Mouse (Mus musculus) c-Kit-positive CD71-positive TER-119-negative erythroid progenitor cells, embryonic 14.5 days (primary cell): ENCODE measurements around the gene Gbp4.
"Not testable (repeated sequence)": the region's sequence is repeated elsewhere in the genome, so short reads cannot be mapped to it uniquely, and the experiment has no call there.

ENCODE experiments used
- DNase-seq: peaks from one replicate; pipeline ENCODE4 v3.0.0-alpha.2; 2013; ENCODE audit warnings: low read depth

Gbp4 gene

GRCm38 (mm10) chr5:105139409-105140088 lies at the start of gene Gbp4, which contains the start of the genes Gbp9 and Gbp8:
Gene Gbp4, minus strand, starts transcription at chr5:105139586.
Gene Gbp9, minus strand, starts transcription at chr5:105139539.
Gene Gbp8, minus strand, starts transcription at chr5:105139540.
- DNase-seq = not testable (repeated sequence)

GRCm38 (mm10) chr5:105181446-105181845 lies 42.1 kb upstream of the Gbp4 start:
- DNase-seq = no peak

GRCm38 (mm10) chr5:105156582-105156981 lies 17.2 kb upstream of the Gbp4 start:
- no peak for DNase-seq

GRCm38 (mm10) chr5:105154049-105154448 lies 14.7 kb upstream of the Gbp4 start:
- DNase-seq = no peak

GRCm38 (mm10) chr5:105148062-105148461 lies 8.7 kb upstream of the Gbp4 start:
- DNase-seq = not testable (repeated sequence)

GRCm38 (mm10) chr5:105146447-105146846 lies 7.1 kb upstream of the Gbp4 start:
- DNase-seq = no peak

GRCm38 (mm10) chr5:105145731-105146130 lies 6.3 kb upstream of the Gbp4 start:
- not testable (repeated sequence) for DNase-seq

GRCm38 (mm10) chr5:105140089-105140810 lies 864 bp upstream of the Gbp4 start:
- not testable (repeated sequence) for DNase-seq

- DNase-seq = no peak
Observed at GRCm38 (mm10) chr5:105138906-105139305, 480 bp downstream of the Gbp4 start.

GRCm38 (mm10) chr5:105136706-105137304 lies 2.6 kb downstream of the Gbp4 start:
- not testable (repeated sequence) for DNase-seq

- DNase-seq = not testable (repeated sequence)
Observed at GRCm38 (mm10) chr5:105121731-105122130, 17.7 kb downstream of the Gbp4 start.

- DNase-seq = no peak
Observed at GRCm38 (mm10) chr5:105115740-105116139, 23.6 kb downstream of the Gbp4 start.

- DNase-seq = no peak
Observed at GRCm38 (mm10) chr5:105114696-105115095, 24.7 kb downstream of the Gbp4 start.

GRCm38 (mm10) chr5:105113656-105114055 lies 25.7 kb downstream of the Gbp4 start:
- DNase-seq = no peak

- DNase-seq = not testable (repeated sequence)
Observed at GRCm38 (mm10) chr5:105110271-105110852, 29.0 kb downstream of the Gbp4 start.

GRCm38 (mm10) chr5:105109775-105110174 lies 29.6 kb downstream of the Gbp4 start:
- not testable (repeated sequence) for DNase-seq

- DNase-seq = not testable (repeated sequence)
Observed at GRCm38 (mm10) chr5:105105689-105106088, 33.7 kb downstream of the Gbp4 start.

- DNase-seq = no peak
Observed at GRCm38 (mm10) chr5:105081900-105082299, 57.5 kb downstream of the Gbp4 start.

GRCm38 (mm10) chr5:105068356-105068755 lies 71.0 kb downstream of the Gbp4 start:
- DNase-seq = not testable (repeated sequence)
